Mouse (Mus musculus) limb, embryonic 10.5 days (tissue): ENCODE data around the gene Ctr9. TPM values are rescaled to one million over a fixed set of nuclear protein-coding genes. Genes with fewer than 3 reads are reported as not detected.

ENCODE experiments used
- DNase-seq: peaks from one replicate; pipeline ENCODE4 v3.0.0-alpha.2; 2017; ENCODE audit warnings: low spot score
- H3K27ac ChIP-seq: fragments of 300-500 bp; sonication (generic); 2 replicates; pipeline ENCODE4 v1.5.1; 2016; ENCODE audit warnings: mild to moderate bottlenecking
- H3K27me3 ChIP-seq: fragments of 300-500 bp; sonication (generic); 2 replicates; pipeline ENCODE4 v1.6.1; 2016; ENCODE audit warnings: low read depth, mild to moderate bottlenecking; ENCODE audit not compliant: poor library complexity, severe bottlenecking
- H3K36me3 ChIP-seq: fragments of 300-500 bp; sonication (generic); 2 replicates; pipeline ENCODE4 v1.6.1; 2016; ENCODE audit warnings: mild to moderate bottlenecking, moderate library complexity
- H3K4me1 ChIP-seq: fragments of 300-500 bp; sonication (generic); 2 replicates; pipeline ENCODE4 v1.6.1; 2016
- H3K4me3 ChIP-seq: fragments of 300-500 bp; sonication (generic); 2 replicates; pipeline ENCODE4 v1.5.1; 2016; ENCODE audit warnings: mild to moderate bottlenecking, moderate library complexity
- H3K9me3 ChIP-seq: fragments of 300-500 bp; sonication (generic); replicated peaks from 2 replicates; pipeline ENCODE4 v1.6.1; 2016; ENCODE audit warnings: mild to moderate bottlenecking
- WGBS: fragments of 180-500 bp; shearing (Covaris S2); methylation state at CpG from one replicate; pipeline ENCODE4 v1.1.7; 2016; 5-methylcytosine and 5-hydroxymethylcytosine counted together
- polyA plus RNA-seq: library from polyadenylated mRNA; unstranded; fragments of >200 nt; fragmentation: Nextera tagmentation; extraction: Ambion mirVana; gene quantifications from 2 replicates; pipeline ENCODE4 v1.2.1, GENCODE M21; 2016

Ctr9 gene
- polyA plus RNA-seq, 1 experiment from 2014 or later, result 80.1 TPM

DNA sequence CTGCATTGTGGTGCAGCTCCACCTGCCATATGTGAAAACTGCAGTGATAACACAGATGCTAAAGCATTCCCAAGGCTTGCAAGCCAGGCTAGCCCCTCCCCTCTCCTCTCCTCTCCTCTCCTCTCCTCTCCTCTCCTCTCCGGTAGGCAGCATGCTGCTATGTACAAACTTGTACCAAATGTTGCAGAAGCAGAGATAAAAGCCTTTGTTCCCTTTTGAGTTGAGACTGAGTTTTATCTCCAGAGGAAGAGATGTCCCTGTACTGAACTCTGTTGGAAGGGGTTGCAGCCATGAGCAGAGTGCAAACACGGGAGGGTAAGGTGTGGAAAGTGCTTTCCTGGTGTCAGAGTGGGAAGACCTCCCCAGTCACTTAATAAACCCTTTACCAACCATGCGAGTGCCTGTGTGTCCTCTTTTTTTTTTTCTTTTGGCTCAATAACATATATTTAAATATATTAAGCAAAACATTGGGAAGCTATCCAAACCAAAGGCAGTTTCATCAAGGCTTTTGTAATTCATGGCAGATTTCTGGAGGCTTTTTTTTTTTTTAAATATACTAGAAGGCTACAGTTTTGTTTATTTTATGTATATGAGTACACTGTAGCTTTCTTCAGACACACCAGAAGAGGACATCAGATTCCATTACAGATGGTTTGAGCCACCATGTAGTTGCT, 27.4 kb downstream of the Ctr9 start:
- no peak overlapping the region for H3K27ac ChIP-seq
- H3K27me3 ChIP-seq, result no peaks in the 10 kb centered on the region
- peaks cover 65% of the 10 kb centered on the region for H3K36me3 ChIP-seq
- 80% methylated on average over 3 of the region's 3 CpGs for WGBS
- DNase-seq, result no peak
- H3K9me3 ChIP-seq, result no peaks in the 10 kb centered on the region
- no peak overlapping the region for H3K4me3 ChIP-seq
- H3K4me1 ChIP-seq, result peaks cover 5% of the 10 kb centered on the region; the same call in 1 of the 2 replicates

DNA sequence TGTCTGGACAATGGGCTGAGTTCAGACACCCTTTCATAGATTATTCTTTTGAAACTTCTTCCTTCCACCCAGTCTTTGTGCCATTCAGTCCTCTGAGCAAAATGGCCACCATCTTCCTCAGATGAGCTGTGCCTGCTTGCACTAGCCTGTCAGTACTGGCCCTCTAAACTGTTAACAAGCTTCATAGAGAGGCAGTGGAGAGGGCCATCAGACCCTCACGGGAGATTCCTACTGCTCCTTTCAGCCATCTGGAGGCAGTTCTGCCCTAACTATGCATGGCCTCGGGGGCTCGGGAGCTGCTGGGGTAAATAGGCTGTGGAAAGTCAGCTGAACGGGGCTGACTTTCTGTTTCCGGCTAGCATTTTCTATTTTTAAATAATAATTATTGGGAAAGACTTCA, 30.8 kb downstream of the Ctr9 start:
- Histone ChIP-seq H3K36me3 (peaks cover 42% of the 10 kb centered on the region), H3K4me3 (no peak overlapping the region), H3K27ac (no peak overlapping the region), H3K27me3 (no peaks in the 10 kb centered on the region), H3K4me1 (peaks cover 5% of the 10 kb centered on the region; the same call in 1 of the 2 replicates), H3K9me3 (no peaks in the 10 kb centered on the region)
- 70% methylated on average over 5 of the region's 5 CpGs for WGBS
- no peak for DNase-seq

DNA sequence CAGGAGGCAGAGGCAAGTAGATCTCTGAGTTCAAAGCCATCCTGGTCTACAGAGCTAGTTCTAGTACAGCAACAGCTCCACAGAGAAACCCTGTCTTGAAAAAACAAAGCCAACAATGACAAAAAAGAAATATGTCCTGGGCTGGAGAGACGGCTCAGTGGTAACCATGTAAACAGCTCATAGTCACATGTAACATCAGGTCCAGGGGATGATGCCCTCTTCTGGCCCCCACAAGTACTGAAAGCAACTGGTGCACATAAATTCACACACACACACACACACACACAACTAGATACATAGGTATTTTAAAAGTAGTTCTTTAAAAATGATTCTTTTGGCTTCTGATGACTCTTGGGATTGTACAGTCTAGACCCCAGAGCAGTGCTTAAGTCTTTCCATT, 34.2 kb downstream of the Ctr9 start:
- no peak overlapping the region for H3K27ac ChIP-seq
- 100% methylated on average over 1 of the region's 1 CpGs for WGBS
- H3K36me3 ChIP-seq, result peaks cover 21% of the 10 kb centered on the region
- H3K9me3 ChIP-seq, result peaks cover 2% of the 10 kb centered on the region; the same call in 1 of the 2 replicates
- DNase-seq, result no peak
- H3K4me1 ChIP-seq, result peaks cover 5% of the 10 kb centered on the region; the same call in 1 of the 2 replicates
- H3K27me3 ChIP-seq, result no peaks in the 10 kb centered on the region
- H3K4me3 ChIP-seq, result no peak overlapping the region

DNA sequence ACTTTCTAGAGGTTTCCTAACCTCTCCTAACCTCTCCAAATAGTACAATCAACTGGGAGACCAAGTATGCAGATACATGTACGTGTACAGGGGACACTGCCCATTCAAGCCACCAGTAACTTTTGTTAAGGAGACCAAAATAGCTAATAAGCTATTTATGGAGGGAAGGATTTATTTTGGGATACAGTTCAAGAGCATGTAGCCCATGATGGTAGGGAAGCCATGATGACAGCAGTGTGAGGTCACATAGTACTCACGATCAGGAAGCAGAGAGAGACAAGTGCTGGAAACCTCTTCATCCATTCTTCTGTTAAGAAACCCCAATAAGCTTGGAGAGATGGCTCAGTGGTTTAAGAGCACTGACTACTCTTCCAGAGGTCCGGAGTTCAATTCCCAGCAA, 39.4 kb downstream of the Ctr9 start:
- no peak overlapping the region for H3K4me3 ChIP-seq
- no peak overlapping the region for H3K27ac ChIP-seq
- no peaks in the 10 kb centered on the region for H3K4me1 ChIP-seq
- H3K27me3 ChIP-seq, result no peaks in the 10 kb centered on the region
- peaks cover 64% of the 10 kb centered on the region for H3K36me3 ChIP-seq
- 98% methylated on average over 3 of the region's 3 CpGs for WGBS
- DNase-seq, result no peak
- H3K9me3 ChIP-seq, result peaks cover 6% of the 10 kb centered on the region; the same call in 1 of the 2 replicates

DNA sequence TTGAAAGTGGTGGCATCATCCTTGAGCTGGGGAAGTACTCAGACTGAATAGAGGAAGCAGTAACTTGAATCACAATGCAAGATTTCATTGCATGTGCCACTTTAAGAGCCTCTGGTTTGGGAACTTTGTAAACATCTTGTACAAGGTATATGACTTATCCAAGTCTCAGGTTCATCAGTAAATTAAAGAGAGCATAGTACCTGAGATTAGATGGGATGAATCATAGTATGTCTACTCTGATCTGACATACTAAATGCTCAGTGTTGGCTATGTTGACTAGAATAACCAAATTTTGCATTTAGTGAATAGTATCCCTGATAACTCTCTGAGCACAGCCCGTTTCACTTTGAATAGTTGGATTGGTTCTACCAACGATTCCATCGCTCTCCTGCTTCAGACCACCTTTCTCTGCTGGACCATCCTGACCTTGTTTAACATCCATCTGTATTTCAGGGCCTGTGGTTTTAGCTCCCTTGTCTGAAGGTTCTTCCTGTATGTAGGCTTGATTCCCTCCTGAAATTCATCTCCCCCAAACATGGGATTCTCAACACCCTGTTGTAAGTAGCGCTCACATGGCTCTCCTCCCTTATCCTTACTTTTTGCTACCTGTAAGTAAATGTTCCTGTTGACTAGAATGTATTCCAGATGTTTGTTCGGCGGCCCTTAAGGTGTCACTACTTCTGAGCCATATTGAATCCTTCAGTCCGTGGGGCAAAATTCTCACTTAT, 40.9 kb downstream of the Ctr9 start:
- Histone ChIP-seq H3K9me3 (peaks cover 6% of the 10 kb centered on the region; the same call in 1 of the 2 replicates), H3K36me3 (peaks cover 73% of the 10 kb centered on the region), H3K27me3 (no peaks in the 10 kb centered on the region), H3K4me1 (no peaks in the 10 kb centered on the region), H3K4me3 (no peak overlapping the region), H3K27ac (no peak overlapping the region)
- 93% methylated on average over 7 of the region's 7 CpGs for WGBS
- no peak for DNase-seq

DNA sequence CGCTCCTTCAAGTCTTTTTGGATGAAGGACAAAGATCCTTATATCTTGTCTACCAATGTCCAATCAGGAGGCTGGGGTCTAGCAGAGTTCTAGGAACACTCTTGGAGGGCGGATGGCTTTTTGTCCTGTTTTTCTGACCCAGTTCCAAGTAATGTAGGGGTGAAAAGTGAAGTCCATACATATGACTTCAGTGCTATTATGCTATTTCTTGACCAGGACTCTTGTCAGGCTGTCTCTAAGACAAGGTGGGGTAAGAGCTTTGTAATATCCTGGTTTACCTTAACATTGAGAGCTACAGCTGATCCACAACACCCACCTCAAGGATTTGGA, 41.4 kb downstream of the Ctr9 start:
- Histone ChIP-seq H3K27ac (no peak overlapping the region), H3K4me1 (no peaks in the 10 kb centered on the region), H3K27me3 (no peaks in the 10 kb centered on the region), H3K4me3 (no peak overlapping the region), H3K9me3 (peaks cover 6% of the 10 kb centered on the region; the same call in 1 of the 2 replicates), H3K36me3 (peaks cover 78% of the 10 kb centered on the region)
- 97% methylated on average over 2 of the region's 2 CpGs for WGBS
- no peak for DNase-seq

DNA sequence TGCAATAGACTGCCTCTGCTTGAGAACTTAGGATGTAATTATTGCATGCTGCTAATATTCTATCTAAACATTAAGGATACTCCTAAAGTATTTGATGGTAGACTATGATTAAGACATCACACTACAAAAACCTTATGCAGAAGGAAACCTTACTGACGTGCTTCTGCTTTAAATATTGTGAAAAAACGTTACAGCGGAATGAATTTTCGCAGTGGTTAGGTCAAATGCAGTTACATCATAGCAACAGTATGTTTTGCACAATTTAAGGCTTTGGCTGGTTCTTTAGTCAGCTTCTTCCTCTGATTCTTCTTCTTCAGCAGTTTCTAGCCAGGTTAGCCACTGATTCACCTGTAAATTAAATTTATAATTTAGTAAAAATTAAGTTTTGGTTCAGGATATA, 43.7 kb downstream of the Ctr9 start:
- Histone ChIP-seq H3K27ac (no peak overlapping the region), H3K36me3 (peaks cover 100% of the 10 kb centered on the region), H3K4me3 (no peak overlapping the region), H3K27me3 (no peaks in the 10 kb centered on the region), H3K4me1 (no peaks in the 10 kb centered on the region), H3K9me3 (peaks cover 6% of the 10 kb centered on the region; the same call in 1 of the 2 replicates)
- WGBS, result 97% methylated on average over 4 of the region's 4 CpGs
- DNase-seq, result no peak

DNA sequence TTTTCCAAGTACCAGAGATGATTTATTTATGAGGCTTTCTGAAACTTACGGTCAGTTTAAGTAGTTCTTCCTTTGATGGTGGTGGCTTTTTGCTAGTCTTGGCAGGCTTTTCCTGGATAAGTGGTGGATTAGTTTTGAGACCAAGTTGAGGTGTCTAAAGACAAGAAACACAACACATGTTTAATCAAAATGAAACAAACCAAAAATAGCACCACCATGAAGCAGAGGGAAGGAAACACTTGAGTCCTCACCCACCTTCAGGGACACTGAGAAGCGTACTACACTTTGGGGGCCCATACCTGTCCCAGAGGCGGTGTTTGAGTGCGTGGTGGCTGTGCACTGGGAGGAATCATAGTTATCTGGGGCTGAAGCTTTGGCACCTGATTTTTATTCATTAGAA, 46.5 kb downstream of the Ctr9 start:
- no peak overlapping the region for H3K4me3 ChIP-seq
- no peak for DNase-seq
- H3K36me3 ChIP-seq, result peaks cover 100% of the 10 kb centered on the region
- peaks cover 6% of the 10 kb centered on the region; the same call in 1 of the 2 replicates for H3K4me1 ChIP-seq
- H3K27me3 ChIP-seq, result no peaks in the 10 kb centered on the region
- no peak overlapping the region for H3K27ac ChIP-seq
- 95% methylated on average over 4 of the region's 4 CpGs for WGBS
- H3K9me3 ChIP-seq, result no peaks in the 10 kb centered on the region

DNA sequence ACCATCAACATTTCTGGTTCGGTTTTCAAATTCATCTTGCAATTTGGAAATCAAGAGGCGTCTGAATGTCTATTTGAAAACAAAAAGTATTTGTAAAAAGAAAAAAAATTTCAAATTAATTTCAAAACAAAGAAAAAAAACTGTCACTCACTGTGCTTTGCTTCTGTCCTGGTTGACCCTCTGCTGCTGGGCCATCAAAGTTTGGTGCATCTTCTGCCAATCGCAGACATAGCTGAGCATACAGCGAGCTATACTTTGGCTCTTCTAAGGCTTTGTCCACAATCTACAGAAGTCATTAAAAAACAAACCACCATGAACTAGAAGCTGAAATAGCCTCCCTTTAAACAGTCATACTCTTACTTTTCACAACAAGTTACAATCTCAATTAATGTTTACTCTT, 49.5 kb downstream of the Ctr9 start:
- 96% methylated on average over 4 of the region's 4 CpGs for WGBS
- peaks cover 16% of the 10 kb centered on the region for H3K4me1 ChIP-seq
- no peak for DNase-seq
- no peaks in the 10 kb centered on the region for H3K27me3 ChIP-seq
- no peaks in the 10 kb centered on the region for H3K9me3 ChIP-seq
- H3K36me3 ChIP-seq, result peaks cover 89% of the 10 kb centered on the region
- no peak overlapping the region for H3K4me3 ChIP-seq
- H3K27ac ChIP-seq, result no peak overlapping the region

DNA sequence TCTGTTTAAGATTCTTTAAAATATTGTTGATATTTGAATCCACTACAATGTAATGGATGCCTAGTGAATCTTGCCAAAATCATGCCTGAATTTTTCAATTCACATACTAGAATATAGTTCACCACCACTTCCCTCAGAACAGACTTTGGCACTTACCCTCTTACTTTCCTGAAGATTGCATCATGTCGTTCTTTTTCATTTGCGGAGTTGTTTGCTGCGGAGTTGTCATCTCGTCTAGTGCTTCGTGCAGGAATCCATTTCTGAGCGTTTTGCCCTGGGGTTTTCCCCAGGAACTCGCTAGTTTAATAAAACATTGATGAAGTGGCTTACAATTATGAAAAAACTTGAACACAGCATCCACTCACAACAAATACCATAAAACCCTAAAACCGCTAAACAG, 51.3 kb downstream of the Ctr9 start:
- DNase-seq, result no peak
- H3K27ac ChIP-seq, result no peak overlapping the region
- H3K36me3 ChIP-seq, result peaks cover 72% of the 10 kb centered on the region
- WGBS, result 96% methylated on average over 8 of the region's 8 CpGs
- peaks cover 16% of the 10 kb centered on the region for H3K4me1 ChIP-seq
- H3K27me3 ChIP-seq, result no peaks in the 10 kb centered on the region
- peak overlapping the region; percentile 100 for H3K4me3 ChIP-seq
- no peaks in the 10 kb centered on the region for H3K9me3 ChIP-seq

DNA sequence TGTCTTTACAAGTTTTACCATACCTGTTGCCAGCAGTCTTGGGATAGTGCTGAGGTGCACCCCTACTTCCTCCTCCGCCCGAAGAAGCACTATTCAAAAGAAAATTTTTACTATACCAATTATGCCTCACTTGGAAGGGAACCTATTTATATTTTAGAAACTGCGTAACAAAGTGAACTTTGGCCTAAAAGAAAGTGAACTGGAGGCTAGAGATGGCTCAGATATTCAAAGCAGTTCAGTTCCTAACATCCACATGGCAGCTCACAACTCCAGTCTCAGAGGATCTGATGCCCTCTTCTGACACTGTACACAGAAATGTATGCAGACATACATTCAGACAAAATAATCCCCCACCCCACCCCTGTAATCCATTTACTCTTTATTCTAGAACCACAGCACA, 52.1 kb downstream of the Ctr9 start:
- Histone ChIP-seq H3K27ac (peak overlapping the region; percentile 100), H3K4me3 (peak overlapping the region; percentile 100), H3K27me3 (no peaks in the 10 kb centered on the region), H3K36me3 (peaks cover 63% of the 10 kb centered on the region), H3K4me1 (peaks cover 16% of the 10 kb centered on the region), H3K9me3 (no peaks in the 10 kb centered on the region)
- DNase-seq, result no peak
- WGBS, result 90% methylated on average over 3 of the region's 3 CpGs

DNA sequence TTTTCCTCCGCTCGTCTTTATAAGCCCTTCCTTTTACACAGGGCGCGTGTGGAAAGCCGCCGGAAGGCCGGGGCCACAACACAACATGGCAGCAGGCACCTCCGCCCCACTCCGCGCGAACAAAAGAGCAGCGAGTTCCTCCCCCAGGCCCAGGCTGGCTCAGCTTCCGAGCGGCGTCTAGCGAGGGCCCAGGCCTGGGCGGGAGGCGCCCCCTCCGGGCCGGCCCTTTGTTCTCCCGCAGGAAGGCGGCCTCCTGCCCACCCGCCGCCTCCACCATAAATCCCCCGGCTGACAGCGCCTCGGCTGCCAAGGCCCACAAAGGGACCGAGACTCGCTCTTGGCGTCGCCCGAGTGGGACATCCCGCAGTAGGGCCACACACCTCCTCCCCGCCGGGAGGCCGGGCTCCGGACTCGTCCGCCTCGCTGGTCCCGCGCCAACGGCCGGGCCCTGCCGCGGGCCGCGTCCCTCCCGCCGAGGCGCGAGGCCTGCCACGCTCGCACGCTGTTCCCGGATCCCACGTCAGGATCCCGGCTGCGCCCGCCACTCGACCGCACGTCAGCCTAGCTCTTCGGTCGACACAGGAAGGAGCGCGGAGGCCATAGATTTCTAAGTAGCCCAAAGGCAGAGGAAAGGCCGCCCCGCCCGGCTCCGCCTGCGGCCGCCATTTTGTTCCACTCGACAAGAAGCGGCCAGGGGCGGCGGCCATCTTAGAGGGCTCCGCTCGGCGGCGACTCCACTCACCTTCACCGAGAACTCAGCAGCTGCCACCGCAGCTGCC, 53.5 kb downstream of the Ctr9 start:
- Histone ChIP-seq H3K36me3 (peaks cover 50% of the 10 kb centered on the region), H3K9me3 (no peaks in the 10 kb centered on the region), H3K4me1 (peaks cover 16% of the 10 kb centered on the region), H3K27me3 (no peaks in the 10 kb centered on the region), H3K27ac (peak overlapping the region; percentile 100), H3K4me3 (peak overlapping the region; percentile 100)
- WGBS, result under 1% methylated on average over 82 of the region's 83 CpGs
- peak; percentile 81 for DNase-seq
